Mouse (Mus musculus) adrenal gland, adult 18-20 months (tissue): ENCODE data around the gene Pphln1. TPM values are rescaled to one million over a fixed set of nuclear protein-coding genes. Genes with fewer than 3 reads are reported as not detected.

Source experiments
- DNase-seq, 2 experiments: peaks; one replicate each; pipeline ENCODE4 v3.0.0; 2021 to 2022; ENCODE audit warnings: low spot score in 2 of 2
- total RNA-seq, 2 experiments: library from RNA; stranded (reverse); gene quantifications; 1 replicate in 1 of 2; 2 replicates in 1 of 2; pipeline ENCODE4 v1.2.3; 2021

Pphln1 gene
- total RNA-seq, 2 experiments from 2014 or later: 35.1 to 37.9 TPM

GRCm38 (mm10) chr15:93537745-93538144 lies 139.6 kb downstream of the Pphln1 start:
- no peak for DNase-seq

- DNase-seq: no peak
Measured at GRCm38 (mm10) chr15:93538551-93539205, 140.5 kb downstream of the Pphln1 start.

GRCm38 (mm10) chr15:93539415-93539814 lies 141.3 kb downstream of the Pphln1 start:
- no peak for DNase-seq

Other genes with a start within 250 kb of the Pphln1 start
- gene Gxylt1, start 123.2 kb upstream of the Pphln1 start, total RNA-seq: 10 to 100 TPM; 32.2 to 36.6 TPM
- 10 to 100 TPM; 37.7 to 39.1 TPM for gene Yaf2, start 61.4 kb upstream of the Pphln1 start, total RNA-seq
- gene Zcrb1, start within 50 bp of the Pphln1 start, total RNA-seq: 10 to 100 TPM; 82.1 to 96.9 TPM
- gene Prickle1, start 197.5 kb downstream of the Pphln1 start, total RNA-seq: 10 to 100 TPM; 16.8 to 26.6 TPM